Mouse (Mus musculus): ENCODE data around the gene Cyp8b1. TPM values are rescaled to one million over a fixed set of nuclear protein-coding genes. Genes with fewer than 3 reads are reported as not detected.

The Cyp8b1 gene
- total RNA-seq, 1 experiment = not detected

- Histone ChIP-seq H3K4me3 (ENCODE audit: insufficient read depth in 1 of 2, low read depth in 1 of 2, low read length in 2 of 2, poor library complexity in 1 of 2, severe bottlenecking in 1 of 2) (no peak overlapping the region), H3K9ac (ENCODE audit: insufficient read depth, low read depth, low read length, poor library complexity, severe bottlenecking) (no peak overlapping the region), H3K9me3 (ENCODE audit: control insufficient read depth, insufficient read depth, low read depth, low read length) (no peaks in the 10 kb centered on the region), H3K36me3 (ENCODE audit: control insufficient read depth, insufficient read depth, low read length, poor library complexity, severe bottlenecking) (no peaks in the 10 kb centered on the region), H3K27ac (ENCODE audit: insufficient read depth, low read depth, low read length, poor library complexity, severe bottlenecking) (no peak overlapping the region), H3K4me1 (ENCODE audit: control insufficient read depth in 2 of 2, insufficient read depth in 2 of 2, low read length in 2 of 2, poor library complexity in 1 of 2) (no peaks in the 10 kb centered on the region)
- DNase-seq (ENCODE audit: low read depth, low spot score) = no peak
- TF ChIP-seq MAFK (IDR thresholded peaks at IDR 0.05; ENCODE audit: insufficient read depth, low read depth, low read length) (no peak), CHD2 (IDR thresholded peaks at IDR 0.05; ENCODE audit: low read depth, low read length) (no peak), HCFC1 (IDR thresholded peaks at IDR 0.05; ENCODE audit: borderline replicate concordance, insufficient read depth, low read length) (no peak), ZNF384 (IDR thresholded peaks at IDR 0.05; ENCODE audit: low read depth, low read length) (no peak), ZC3H11A (IDR thresholded peaks at IDR 0.05; ENCODE audit: borderline replicate concordance, low read depth, low read length) (no peak)
- in situ Hi-C loops (cut with MboI; ENCODE audit: low sequenced_read_pairs in 2 of 2, unreplicated experiment in 2 of 2) = no loop called here
These were observed 18.8 kb upstream of the Cyp8b1 start for GRCm38 (mm10) chr9:121934856-121935255.

- DNase-seq (ENCODE audit: low read depth, low spot score) = no peak
- Histone ChIP-seq H3K4me3 (ENCODE audit: insufficient read depth in 1 of 2, low read depth in 1 of 2, low read length in 2 of 2, poor library complexity in 1 of 2, severe bottlenecking in 1 of 2) (no peak overlapping the region), H3K9me3 (ENCODE audit: control insufficient read depth, insufficient read depth, low read depth, low read length) (no peaks in the 10 kb centered on the region), H3K4me1 (ENCODE audit: control insufficient read depth in 2 of 2, insufficient read depth in 2 of 2, low read length in 2 of 2, poor library complexity in 1 of 2) (no peaks in the 10 kb centered on the region), H3K9ac (ENCODE audit: insufficient read depth, low read depth, low read length, poor library complexity, severe bottlenecking) (no peak overlapping the region), H3K36me3 (ENCODE audit: control insufficient read depth, insufficient read depth, low read length, poor library complexity, severe bottlenecking) (no peaks in the 10 kb centered on the region), H3K27ac (ENCODE audit: insufficient read depth, low read depth, low read length, poor library complexity, severe bottlenecking) (no peak overlapping the region)
- TF ChIP-seq CHD2 (IDR thresholded peaks at IDR 0.05; ENCODE audit: low read depth, low read length) (no peak), ZNF384 (IDR thresholded peaks at IDR 0.05; ENCODE audit: low read depth, low read length) (no peak), MAFK (IDR thresholded peaks at IDR 0.05; ENCODE audit: insufficient read depth, low read depth, low read length) (no peak), ZC3H11A (IDR thresholded peaks at IDR 0.05; ENCODE audit: borderline replicate concordance, low read depth, low read length) (no peak), HCFC1 (IDR thresholded peaks at IDR 0.05; ENCODE audit: borderline replicate concordance, insufficient read depth, low read length) (no peak)
- in situ Hi-C loops (cut with MboI; ENCODE audit: low sequenced_read_pairs in 2 of 2, unreplicated experiment in 2 of 2) = no loop called here
These were observed 12.4 kb upstream of the Cyp8b1 start for GRCm38 (mm10) chr9:121928498-121928897.

- Histone ChIP-seq H3K36me3 (ENCODE audit: control insufficient read depth, insufficient read depth, low read length, poor library complexity, severe bottlenecking) (no peaks in the 10 kb centered on the region), H3K9ac (ENCODE audit: insufficient read depth, low read depth, low read length, poor library complexity, severe bottlenecking) (no peak overlapping the region), H3K4me1 (ENCODE audit: control insufficient read depth in 2 of 2, insufficient read depth in 2 of 2, low read length in 2 of 2, poor library complexity in 1 of 2) (no peaks in the 10 kb centered on the region), H3K9me3 (ENCODE audit: control insufficient read depth, insufficient read depth, low read depth, low read length) (no peaks in the 10 kb centered on the region), H3K27ac (ENCODE audit: insufficient read depth, low read depth, low read length, poor library complexity, severe bottlenecking) (no peak overlapping the region), H3K4me3 (ENCODE audit: insufficient read depth in 1 of 2, low read depth in 1 of 2, low read length in 2 of 2, poor library complexity in 1 of 2, severe bottlenecking in 1 of 2) (no peak overlapping the region)
- TF ChIP-seq ZNF384 (IDR thresholded peaks at IDR 0.05; ENCODE audit: low read depth, low read length) (no peak), ZC3H11A (IDR thresholded peaks at IDR 0.05; ENCODE audit: borderline replicate concordance, low read depth, low read length) (no peak), HCFC1 (IDR thresholded peaks at IDR 0.05; ENCODE audit: borderline replicate concordance, insufficient read depth, low read length) (no peak), CHD2 (IDR thresholded peaks at IDR 0.05; ENCODE audit: low read depth, low read length) (no peak), MAFK (IDR thresholded peaks at IDR 0.05; ENCODE audit: insufficient read depth, low read depth, low read length) (no peak)
- no peak for DNase-seq (ENCODE audit: low read depth, low spot score)
- in situ Hi-C loops (cut with MboI; ENCODE audit: low sequenced_read_pairs in 2 of 2, unreplicated experiment in 2 of 2) = no loop called here
These were observed 11.6 kb upstream of the Cyp8b1 start for GRCm38 (mm10) chr9:121927721-121928120.

GRCm38 (mm10) chr9:121926634-121927405 is 10.7 kb upstream of the Cyp8b1 start:
- Histone ChIP-seq H3K27ac (ENCODE audit: insufficient read depth, low read depth, low read length, poor library complexity, severe bottlenecking) (no peak overlapping the region), H3K9me3 (ENCODE audit: control insufficient read depth, insufficient read depth, low read depth, low read length) (no peaks in the 10 kb centered on the region), H3K9ac (ENCODE audit: insufficient read depth, low read depth, low read length, poor library complexity, severe bottlenecking) (no peak overlapping the region), H3K36me3 (ENCODE audit: control insufficient read depth, insufficient read depth, low read length, poor library complexity, severe bottlenecking) (no peaks in the 10 kb centered on the region), H3K4me1 (ENCODE audit: control insufficient read depth in 2 of 2, insufficient read depth in 2 of 2, low read length in 2 of 2, poor library complexity in 1 of 2) (no peaks in the 10 kb centered on the region), H3K4me3 (ENCODE audit: insufficient read depth in 1 of 2, low read depth in 1 of 2, low read length in 2 of 2, poor library complexity in 1 of 2, severe bottlenecking in 1 of 2) (no peak overlapping the region)
- no peak for TF ChIP-seq MAFK (IDR thresholded peaks at IDR 0.05; ENCODE audit: insufficient read depth, low read depth, low read length)
- TF ChIP-seq ZNF384 (IDR thresholded peaks at IDR 0.05; ENCODE audit: low read depth, low read length) = no peak
- no peak for TF ChIP-seq HCFC1 (IDR thresholded peaks at IDR 0.05; ENCODE audit: borderline replicate concordance, insufficient read depth, low read length)
- TF ChIP-seq ZC3H11A (IDR thresholded peaks at IDR 0.05; ENCODE audit: borderline replicate concordance, low read depth, low read length) = no peak
- TF ChIP-seq CHD2 (IDR thresholded peaks at IDR 0.05; ENCODE audit: low read depth, low read length) = no peak
- in situ Hi-C loops (cut with MboI; ENCODE audit: low sequenced_read_pairs in 2 of 2, unreplicated experiment in 2 of 2) = no loop called here
- no peak for DNase-seq (ENCODE audit: low read depth, low spot score)

All from ES-E14 (cell line).